Mouse (Mus musculus) frontal cortex, adult 2 months (tissue): ENCODE measurements around the gene Gm7361. TPM values are rescaled to one million over a fixed set of nuclear protein-coding genes. Genes with fewer than 3 reads are reported as not detected.
"Not testable (repeated sequence)": the region's sequence is repeated elsewhere in the genome, so short reads cannot be mapped to it uniquely, and the experiment has no call there.

Experiments
- DNase-seq, 2 experiments: peaks; one replicate each; pipeline ENCODE4 v3.0.0; 2022; ENCODE audit warnings: low spot score in 1 of 2; ENCODE audit errors: extremely low spot score in 1 of 2
- polyA plus RNA-seq: library from polyadenylated mRNA; depleted of rRNA; stranded (reverse); fragments of >200 nt; gene quantifications from 2 replicates; pipeline ENCODE4 v1.2.3, GENCODE M21; 2012; rRNA removed

Gene Gm7361
- polyA plus RNA-seq = 0.36 and 0.42 TPM in 2 replicates

- DNase-seq = not testable (repeated sequence)
These were observed at the start of gene Gm7361 for GRCm38 (mm10) chr5:26257391-26257790. TSS of gene Gm7361 (plus strand) at chr5:26257691.

GRCm38 (mm10) chr5:26211030-26211429 lies 46.5 kb upstream of the Gm7361 start:
- peak in 1 of 2 experiments; percentile 13 for DNase-seq

- no peak for DNase-seq
These were observed 35.4 kb upstream of the Gm7361 start for GRCm38 (mm10) chr5:26222076-26222475.

- DNase-seq = not testable (repeated sequence)
These were observed 9.2 kb downstream of the Gm7361 start for GRCm38 (mm10) chr5:26266656-26267055.

GRCm38 (mm10) chr5:26280361-26280760 lies 22.9 kb downstream of the Gm7361 start:
- DNase-seq = no peak

GRCm38 (mm10) chr5:26281717-26282116 lies 24.2 kb downstream of the Gm7361 start:
- DNase-seq = no peak

GRCm38 (mm10) chr5:26282282-26282681 lies 24.8 kb downstream of the Gm7361 start:
- DNase-seq = peak; percentile 30 to 87

- DNase-seq = no peak
These were observed 25.9 kb downstream of the Gm7361 start for GRCm38 (mm10) chr5:26283399-26283798.

GRCm38 (mm10) chr5:26291621-26292020 lies 34.1 kb downstream of the Gm7361 start:
- DNase-seq = no peak

- DNase-seq = peak in 1 of 2 experiments; percentile 6
These were observed 35.8 kb downstream of the Gm7361 start for GRCm38 (mm10) chr5:26293258-26293657.

Other genes starting within 250 kb of the Gm7361 start
- not detected in 2 replicates for gene Gm5862, start 234.8 kb upstream of the Gm7361 start, polyA plus RNA-seq
- gene Speer4a, start 218.1 kb upstream of the Gm7361 start, polyA plus RNA-seq = not detected in 2 replicates
- gene Gm7347, start 199.1 kb upstream of the Gm7361 start, polyA plus RNA-seq = not detected in 2 replicates
- not detected in 2 replicates for gene Gm10471, start 168.4 kb upstream of the Gm7361 start, polyA plus RNA-seq
- not detected in 2 replicates for gene 5031410I06Rik, start 152.3 kb upstream of the Gm7361 start, polyA plus RNA-seq
- gene Gm10220, start 136.3 kb upstream of the Gm7361 start, polyA plus RNA-seq = not detected in 2 replicates